Mouse (Mus musculus) ES-Bruce4 (cell line): ENCODE measurements around the gene Ccnk.

Experiments used
- CTCF ChIP-seq: IDR thresholded peaks from one replicate; pipeline ENCODE4 v1.8.1; 2011; ENCODE audit warnings: low read depth, low read length
- EP300 ChIP-seq: IDR thresholded peaks from 2 replicates; pipeline ENCODE4 v1.6.1; 2011; ENCODE audit warnings: low read depth, low read length; ENCODE audit not compliant: insufficient read depth

DNA sequence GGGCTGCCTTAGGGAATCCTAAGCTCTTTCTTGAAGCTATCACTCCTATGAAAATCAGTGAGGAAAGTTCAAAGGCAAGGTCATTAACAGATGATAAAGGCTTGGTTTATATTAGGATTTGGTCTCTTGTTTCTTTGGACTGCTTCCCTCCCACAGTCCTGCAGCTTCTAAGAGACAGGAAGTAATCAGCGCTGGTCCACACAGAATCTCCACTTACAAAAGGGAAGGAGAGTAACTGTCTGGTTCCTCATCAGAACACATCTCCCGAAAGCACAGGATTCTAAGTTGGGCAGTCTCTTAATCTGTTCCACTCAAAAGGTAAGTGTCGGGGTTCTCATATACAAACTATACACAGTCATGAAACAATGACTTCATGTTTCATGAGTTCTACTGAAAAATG is 10.5 kb upstream of the Ccnk start:
- no peak for TF ChIP-seq CTCF
- TF ChIP-seq EP300, result no peak
